Mouse (Mus musculus) lung, embryonic 15.5 days (tissue): ENCODE results near the gene Clybl. TPM values are rescaled to one million over a fixed set of nuclear protein-coding genes. Genes with fewer than 3 reads are reported as not detected.

Experiments used
- ATAC-seq: fragments of 200-750 bp; cut with Nextera tagmentation; 2 replicates; pipeline ENCODE4 v1.8.0; 2017; ENCODE audit warnings: moderate number of reproducible peaks, borderline replicate concordance; ENCODE audit not compliant: low FRiP score, low TSS enrichment; ENCODE audit errors: extremely low read depth
- H3K27ac ChIP-seq: fragments of 300-500 bp; sonication (generic); 2 replicates; pipeline ENCODE4 v1.5.1; 2015; ENCODE audit warnings: moderate library complexity, mild to moderate bottlenecking, inconsistent platforms
- H3K27me3 ChIP-seq: fragments of 300-500 bp; sonication (generic); 2 replicates; pipeline ENCODE4 v1.6.1; 2015; ENCODE audit warnings: inconsistent platforms
- H3K36me3 ChIP-seq: fragments of 300-500 bp; sonication (generic); 2 replicates; pipeline ENCODE4 v1.6.1; 2015; ENCODE audit warnings: inconsistent platforms
- H3K4me1 ChIP-seq: fragments of 300-500 bp; sonication (generic); 2 replicates; pipeline ENCODE4 v1.6.1; 2015; ENCODE audit warnings: inconsistent platforms
- H3K4me2 ChIP-seq: fragments of 300-500 bp; sonication (generic); 2 replicates; pipeline ENCODE4 v1.6.1; 2015; ENCODE audit warnings: inconsistent platforms, mild to moderate bottlenecking, moderate library complexity
- H3K4me3 ChIP-seq: fragments of 300-500 bp; sonication (generic); 2 replicates; pipeline ENCODE4 v1.5.1; 2015; ENCODE audit warnings: mild to moderate bottlenecking, inconsistent platforms
- H3K9ac ChIP-seq: fragments of 300-500 bp; sonication (generic); 2 replicates; pipeline ENCODE4 v1.6.1; 2015; ENCODE audit warnings: inconsistent platforms
- H3K9me3 ChIP-seq: fragments of 300-500 bp; sonication (generic); 2 replicates; pipeline ENCODE4 v1.6.1; 2016; ENCODE audit warnings: inconsistent platforms
- WGBS: fragments of 180-500 bp; shearing (Covaris S2); methylation state at CpG from one replicate; pipeline ENCODE4 v1.1.7; 2015; 5-methylcytosine and 5-hydroxymethylcytosine counted together
- polyA plus RNA-seq: library from polyadenylated mRNA; unstranded; fragments of >200 nt; fragmentation: Nextera tagmentation; extraction: Ambion mirVana; gene quantifications from 2 replicates; pipeline ENCODE4 v1.2.1, GENCODE M21; 2015

Clybl gene
- polyA plus RNA-seq, 1 experiment from 2014 or later: 20.4 TPM

- Histone ChIP-seq H3K4me1 (no peaks in the 10 kb centered on the region), H3K9ac (no peak overlapping the region), H3K9me3 (no peaks in the 10 kb centered on the region), H3K4me2 (no peak overlapping the region), H3K4me3 (no peak overlapping the region), H3K36me3 (no peaks in the 10 kb centered on the region), H3K27me3 (no peaks in the 10 kb centered on the region), H3K27ac (no peak overlapping the region)
- ATAC-seq: no peak
- 50% methylated on average over 5 of the region's 5 CpGs for WGBS
These were observed 27.7 kb downstream of the Clybl start for GRCm38 (mm10) chr14:122209177-122209576.

- Histone ChIP-seq H3K27ac (no peak overlapping the region), H3K9me3 (no peaks in the 10 kb centered on the region), H3K4me2 (no peak overlapping the region), H3K36me3 (no peaks in the 10 kb centered on the region), H3K4me1 (no peaks in the 10 kb centered on the region), H3K4me3 (no peak overlapping the region), H3K27me3 (no peaks in the 10 kb centered on the region), H3K9ac (no peak overlapping the region)
- no peak for ATAC-seq
- 80% methylated on average over 8 of the region's 8 CpGs for WGBS
These were observed 32.1 kb downstream of the Clybl start for GRCm38 (mm10) chr14:122213590-122213989.

- WGBS: 88% methylated on average over 6 of the region's 6 CpGs
- Histone ChIP-seq H3K36me3 (no peaks in the 10 kb centered on the region), H3K27ac (no peak overlapping the region), H3K4me2 (no peak overlapping the region), H3K27me3 (no peaks in the 10 kb centered on the region), H3K9ac (no peak overlapping the region), H3K4me1 (no peaks in the 10 kb centered on the region), H3K4me3 (no peak overlapping the region), H3K9me3 (no peaks in the 10 kb centered on the region)
- ATAC-seq: no peak
These were observed 32.6 kb downstream of the Clybl start for GRCm38 (mm10) chr14:122214126-122214525.

GRCm38 (mm10) chr14:122217221-122217620 lies 35.7 kb downstream of the Clybl start:
- H3K36me3 ChIP-seq: no peaks in the 10 kb centered on the region
- H3K4me1 ChIP-seq: no peaks in the 10 kb centered on the region
- H3K9ac ChIP-seq: no peak overlapping the region
- no peak overlapping the region for H3K27ac ChIP-seq
- 77% methylated on average over 4 of the region's 4 CpGs for WGBS
- no peak overlapping the region for H3K4me3 ChIP-seq
- H3K4me2 ChIP-seq: no peak overlapping the region
- H3K27me3 ChIP-seq: no peaks in the 10 kb centered on the region
- no peak for ATAC-seq
- H3K9me3 ChIP-seq: no peaks in the 10 kb centered on the region

- 64% methylated on average over 10 of the region's 10 CpGs for WGBS
- H3K27ac ChIP-seq: no peak overlapping the region
- no peak overlapping the region for H3K4me3 ChIP-seq
- no peak overlapping the region for H3K4me2 ChIP-seq
- H3K9me3 ChIP-seq: no peaks in the 10 kb centered on the region
- H3K27me3 ChIP-seq: peaks cover 38% of the 10 kb centered on the region
- no peaks in the 10 kb centered on the region for H3K4me1 ChIP-seq
- no peak for ATAC-seq
- no peak overlapping the region for H3K9ac ChIP-seq
- no peaks in the 10 kb centered on the region for H3K36me3 ChIP-seq
These were observed 41.5 kb downstream of the Clybl start for GRCm38 (mm10) chr14:122222934-122223374.

GRCm38 (mm10) chr14:122223461-122224102 lies 42.1 kb downstream of the Clybl start:
- peak overlapping the region; percentile 19; the same call in 1 of the 2 replicates for H3K4me2 ChIP-seq
- H3K9ac ChIP-seq: no peak overlapping the region
- WGBS: 17% methylated on average over 9 of the region's 9 CpGs
- H3K27me3 ChIP-seq: peaks cover 38% of the 10 kb centered on the region
- no peaks in the 10 kb centered on the region for H3K9me3 ChIP-seq
- H3K4me1 ChIP-seq: no peaks in the 10 kb centered on the region
- no peaks in the 10 kb centered on the region for H3K36me3 ChIP-seq
- peak; percentile 84; the same call in 1 of the 2 replicates for ATAC-seq
- H3K27ac ChIP-seq: no peak overlapping the region
- H3K4me3 ChIP-seq: peak overlapping the region; percentile 15; the same call in 1 of the 2 replicates

- Histone ChIP-seq H3K4me1 (no peaks in the 10 kb centered on the region), H3K27me3 (peaks cover 43% of the 10 kb centered on the region), H3K27ac (no peak overlapping the region), H3K36me3 (no peaks in the 10 kb centered on the region), H3K9ac (no peak overlapping the region), H3K9me3 (no peaks in the 10 kb centered on the region), H3K4me2 (no peak overlapping the region), H3K4me3 (no peak overlapping the region)
- no peak for ATAC-seq
- 50% methylated on average over 6 of the region's 6 CpGs for WGBS
These were observed 42.6 kb downstream of the Clybl start for GRCm38 (mm10) chr14:122224103-122224494.

- ATAC-seq: no peak
- Histone ChIP-seq H3K9me3 (no peaks in the 10 kb centered on the region), H3K4me1 (no peaks in the 10 kb centered on the region), H3K27me3 (peaks cover 46% of the 10 kb centered on the region), H3K9ac (no peak overlapping the region), H3K4me2 (no peak overlapping the region), H3K27ac (no peak overlapping the region), H3K4me3 (no peak overlapping the region), H3K36me3 (no peaks in the 10 kb centered on the region)
- 55% methylated on average over 8 of the region's 8 CpGs for WGBS
These were observed 43.0 kb downstream of the Clybl start for GRCm38 (mm10) chr14:122224501-122224928.

GRCm38 (mm10) chr14:122225479-122226132 lies 44.1 kb downstream of the Clybl start:
- Histone ChIP-seq H3K4me3 (no peak overlapping the region), H3K27ac (no peak overlapping the region), H3K27me3 (peaks cover 56% of the 10 kb centered on the region), H3K4me1 (no peaks in the 10 kb centered on the region), H3K4me2 (no peak overlapping the region), H3K9me3 (no peaks in the 10 kb centered on the region), H3K36me3 (no peaks in the 10 kb centered on the region), H3K9ac (no peak overlapping the region)
- ATAC-seq: no peak
- 32% methylated on average over 7 of the region's 7 CpGs for WGBS

- no peaks in the 10 kb centered on the region for H3K36me3 ChIP-seq
- no peak overlapping the region for H3K9ac ChIP-seq
- H3K27ac ChIP-seq: no peak overlapping the region
- no peak overlapping the region for H3K4me3 ChIP-seq
- no peak for ATAC-seq
- 75% methylated on average over 2 of the region's 2 CpGs for WGBS
- no peak overlapping the region for H3K4me2 ChIP-seq
- H3K27me3 ChIP-seq: peaks cover 61% of the 10 kb centered on the region
- H3K4me1 ChIP-seq: no peaks in the 10 kb centered on the region
- H3K9me3 ChIP-seq: no peaks in the 10 kb centered on the region
These were observed 44.6 kb downstream of the Clybl start for GRCm38 (mm10) chr14:122226133-122226515.

- H3K27me3 ChIP-seq: peaks cover 66% of the 10 kb centered on the region
- H3K36me3 ChIP-seq: no peaks in the 10 kb centered on the region
- no peaks in the 10 kb centered on the region for H3K4me1 ChIP-seq
- H3K4me3 ChIP-seq: no peak overlapping the region
- WGBS: 62% methylated on average over 22 of the region's 22 CpGs
- no peaks in the 10 kb centered on the region for H3K9me3 ChIP-seq
- no peak overlapping the region for H3K4me2 ChIP-seq
- H3K27ac ChIP-seq: no peak overlapping the region
- ATAC-seq: no peak
- H3K9ac ChIP-seq: no peak overlapping the region
These were observed 45.4 kb downstream of the Clybl start for GRCm38 (mm10) chr14:122226666-122227453.

GRCm38 (mm10) chr14:122227454-122227951 lies 46.0 kb downstream of the Clybl start:
- Histone ChIP-seq H3K9ac (no peak overlapping the region), H3K27me3 (peaks cover 66% of the 10 kb centered on the region)
- WGBS: 47% methylated on average over 14 of the region's 14 CpGs

More at GRCm38 (mm10) chr14:122227454-122227951, 46.0 kb downstream of the Clybl start:
- Histone ChIP-seq H3K9me3 (no peaks in the 10 kb centered on the region), H3K4me1 (no peaks in the 10 kb centered on the region), H3K36me3 (no peaks in the 10 kb centered on the region), H3K27ac (no peak overlapping the region), H3K4me2 (no peak overlapping the region), H3K4me3 (no peak overlapping the region)
- no peak for ATAC-seq
